Mouse (Mus musculus) hindbrain, embryonic 12.5 days (tissue): Measurements from ENCODE around the gene Tm2d3. TPM values are rescaled to one million over a fixed set of nuclear protein-coding genes. Genes with fewer than 3 reads are reported as not detected.

Experiments
- ATAC-seq: fragments of 200-750 bp; cut with Nextera tagmentation; 2 replicates; pipeline ENCODE4 v1.8.0; 2017; ENCODE audit warnings: moderate TSS enrichment; ENCODE audit not compliant: low FRiP score
- H3K27ac ChIP-seq: fragments of 300-500 bp; sonication (generic); 2 replicates; pipeline ENCODE4 v1.5.1; 2016; ENCODE audit warnings: mild to moderate bottlenecking
- H3K27me3 ChIP-seq: fragments of 300-500 bp; sonication (generic); 2 replicates; pipeline ENCODE4 v1.6.1; 2016; ENCODE audit warnings: mild to moderate bottlenecking
- H3K36me3 ChIP-seq: fragments of 300-500 bp; sonication (generic); 2 replicates; pipeline ENCODE4 v1.6.1; 2016; ENCODE audit warnings: mild to moderate bottlenecking
- H3K4me1 ChIP-seq: fragments of 300-500 bp; sonication (generic); 2 replicates; pipeline ENCODE4 v1.6.1; 2016
- H3K4me2 ChIP-seq: fragments of 300-500 bp; sonication (generic); replicated peaks from 2 replicates; pipeline ENCODE4 v1.6.1; 2016; ENCODE audit warnings: mild to moderate bottlenecking
- H3K4me3 ChIP-seq: fragments of 300-500 bp; sonication (generic); 2 replicates; pipeline ENCODE4 v1.5.1; 2016; ENCODE audit warnings: mild to moderate bottlenecking
- H3K9ac ChIP-seq: fragments of 300-500 bp; sonication (generic); 2 replicates; pipeline ENCODE4 v1.6.1; 2016; ENCODE audit warnings: mild to moderate bottlenecking, moderate library complexity
- H3K9me3 ChIP-seq: fragments of 300-500 bp; sonication (generic); replicated peaks from 2 replicates; pipeline ENCODE4 v1.6.1; 2016; ENCODE audit warnings: mild to moderate bottlenecking
- WGBS: fragments of 180-500 bp; shearing (Covaris S2); methylation state at CpG from one replicate; pipeline ENCODE4 v1.1.7; 2016; 5-methylcytosine and 5-hydroxymethylcytosine counted together
- polyA plus RNA-seq: library from polyadenylated mRNA; unstranded; fragments of >200 nt; fragmentation: Nextera tagmentation; extraction: Ambion mirVana; gene quantifications from 2 replicates; pipeline ENCODE4 v1.2.1, GENCODE M21; 2016

Gene Tm2d3
- polyA plus RNA-seq, 1 experiment from 2014 or later: 71.8 TPM

DNA sequence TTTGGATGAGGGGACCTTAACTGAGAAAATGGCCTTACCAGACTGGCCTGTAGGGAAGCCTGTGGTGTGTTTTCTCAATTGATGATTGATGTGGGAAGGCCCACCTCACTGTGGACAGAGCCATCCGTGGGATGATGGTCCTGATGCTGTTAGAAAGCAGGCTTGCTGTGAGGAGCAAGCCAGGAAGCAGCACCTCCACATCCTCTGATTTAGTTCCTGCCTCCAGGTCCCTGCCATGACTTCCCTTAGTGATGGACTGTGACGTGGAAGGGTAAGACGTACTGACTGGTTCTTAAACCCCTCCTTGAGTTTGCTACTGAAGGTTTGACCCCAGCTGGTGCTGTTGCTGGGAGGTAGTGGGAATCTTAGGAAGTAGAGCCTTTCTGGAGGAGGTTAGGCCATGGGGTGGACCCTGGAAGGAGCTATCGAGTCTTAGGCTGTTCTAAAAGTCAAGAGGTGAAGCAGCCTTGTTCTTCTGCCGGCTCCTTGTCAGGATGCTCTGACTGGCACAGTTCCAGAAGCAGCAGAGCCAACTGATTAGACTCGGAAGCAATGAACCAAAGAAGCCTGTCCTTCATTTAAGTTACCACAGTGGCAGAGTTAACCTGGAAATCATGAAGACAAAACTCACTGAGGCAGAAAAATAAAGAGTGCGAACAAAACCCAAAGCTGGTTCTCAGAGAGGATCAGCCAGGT, 11.9 kb upstream of the Tm2d3 start:
- no peak for ATAC-seq
- H3K4me3 ChIP-seq: no peak overlapping the region
- no peaks in the 10 kb centered on the region for H3K4me1 ChIP-seq
- no peak overlapping the region for H3K27ac ChIP-seq
- H3K36me3 ChIP-seq: peaks cover 10% of the 10 kb centered on the region; the same call in 1 of the 2 replicates
- no peak overlapping the region for H3K9ac ChIP-seq
- no peaks in the 10 kb centered on the region for H3K9me3 ChIP-seq
- H3K27me3 ChIP-seq: no peaks in the 10 kb centered on the region
- 84% methylated on average over 7 of the region's 7 CpGs for WGBS
- no peak overlapping the region for H3K4me2 ChIP-seq

DNA sequence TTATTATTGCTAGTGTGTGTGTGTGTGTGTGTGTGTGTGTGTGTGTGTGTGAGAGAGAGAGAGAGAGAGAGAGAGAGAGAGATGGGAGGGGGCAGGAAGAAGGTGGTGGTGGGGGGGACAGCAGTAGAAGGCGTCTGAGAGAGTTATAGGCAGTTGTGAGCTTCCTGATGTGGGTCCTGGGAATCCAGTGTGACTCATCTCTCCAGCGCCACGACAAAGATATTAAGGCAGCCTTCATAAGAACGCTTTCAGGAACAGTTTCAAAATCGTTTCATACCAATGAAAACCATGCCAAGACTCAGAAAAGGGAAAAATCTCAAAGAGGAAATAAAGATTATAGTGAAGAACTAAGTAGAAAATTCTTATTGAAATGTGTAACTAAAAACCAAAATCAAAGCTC, 9.8 kb upstream of the Tm2d3 start:
- WGBS: 83% methylated on average over 5 of the region's 5 CpGs
- H3K27ac ChIP-seq: no peak overlapping the region
- no peak overlapping the region for H3K4me3 ChIP-seq
- no peak for ATAC-seq
- no peaks in the 10 kb centered on the region for H3K9me3 ChIP-seq
- peaks cover 6% of the 10 kb centered on the region; the same call in 1 of the 2 replicates for H3K36me3 ChIP-seq
- no peaks in the 10 kb centered on the region for H3K4me1 ChIP-seq
- H3K9ac ChIP-seq: no peak overlapping the region
- H3K27me3 ChIP-seq: no peaks in the 10 kb centered on the region
- no peak overlapping the region for H3K4me2 ChIP-seq

DNA sequence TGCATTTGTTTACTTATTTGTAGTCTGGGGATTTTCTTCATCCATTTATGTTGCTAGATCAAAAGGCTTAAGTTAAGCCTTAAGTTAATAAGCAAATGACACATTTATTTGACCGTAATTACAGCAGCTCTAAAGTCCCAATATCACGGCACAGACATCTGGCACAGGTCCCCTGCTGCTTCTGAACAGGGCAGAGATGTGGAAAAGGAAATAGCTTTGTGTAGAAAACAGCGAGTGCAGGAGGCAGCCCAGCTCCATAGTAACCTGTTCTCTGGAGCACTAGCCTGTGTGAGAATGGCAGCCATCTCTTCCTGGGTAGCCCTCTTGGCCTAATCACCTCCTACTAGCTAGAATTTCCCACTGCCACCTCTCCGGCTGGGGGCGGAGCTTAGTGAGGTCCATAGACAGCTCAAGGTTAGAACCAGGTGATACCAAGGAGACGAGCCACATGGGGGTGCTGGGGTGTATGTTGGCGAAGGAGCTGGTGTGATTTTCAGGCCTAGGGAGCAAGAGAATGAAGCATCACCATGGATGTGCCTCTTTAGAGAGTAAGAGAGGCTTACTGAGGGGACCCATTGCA, 6.6 kb upstream of the Tm2d3 start:
- H3K27ac ChIP-seq: no peak overlapping the region
- no peak overlapping the region for H3K9ac ChIP-seq
- 58% methylated on average over 7 of the region's 7 CpGs for WGBS
- no peaks in the 10 kb centered on the region for H3K27me3 ChIP-seq
- no peak for ATAC-seq
- H3K4me1 ChIP-seq: no peaks in the 10 kb centered on the region
- H3K36me3 ChIP-seq: peaks cover 14% of the 10 kb centered on the region; the same call in 1 of the 2 replicates
- no peak overlapping the region for H3K4me3 ChIP-seq
- no peak overlapping the region for H3K4me2 ChIP-seq
- no peaks in the 10 kb centered on the region for H3K9me3 ChIP-seq

DNA sequence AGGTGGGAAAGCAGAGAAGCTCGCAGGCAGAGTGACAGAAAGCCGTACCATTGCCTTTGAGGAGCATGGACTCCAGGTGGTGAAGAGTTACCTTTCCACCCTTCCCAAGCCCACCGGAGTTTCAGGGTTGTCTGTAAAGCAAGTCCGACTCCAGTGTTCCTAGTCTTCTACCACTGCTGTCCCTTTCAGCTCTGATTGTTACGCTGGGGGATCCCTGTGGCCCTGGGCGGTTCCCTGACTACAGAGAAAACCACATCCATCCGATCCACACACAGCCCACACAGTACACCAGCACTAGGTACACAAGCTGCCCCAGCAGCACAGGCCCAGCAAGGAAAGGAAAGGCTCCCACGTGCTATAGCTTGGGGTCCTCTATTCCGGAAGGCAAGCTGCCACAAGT, 4.3 kb upstream of the Tm2d3 start:
- H3K27me3 ChIP-seq: no peaks in the 10 kb centered on the region
- H3K36me3 ChIP-seq: peaks cover 14% of the 10 kb centered on the region; the same call in 1 of the 2 replicates
- no peak overlapping the region for H3K27ac ChIP-seq
- no peak for ATAC-seq
- no peaks in the 10 kb centered on the region for H3K9me3 ChIP-seq
- 91% methylated on average over 9 of the region's 9 CpGs for WGBS
- H3K9ac ChIP-seq: no peak overlapping the region
- H3K4me1 ChIP-seq: no peaks in the 10 kb centered on the region
- H3K4me2 ChIP-seq: no peak overlapping the region
- H3K4me3 ChIP-seq: no peak overlapping the region

DNA sequence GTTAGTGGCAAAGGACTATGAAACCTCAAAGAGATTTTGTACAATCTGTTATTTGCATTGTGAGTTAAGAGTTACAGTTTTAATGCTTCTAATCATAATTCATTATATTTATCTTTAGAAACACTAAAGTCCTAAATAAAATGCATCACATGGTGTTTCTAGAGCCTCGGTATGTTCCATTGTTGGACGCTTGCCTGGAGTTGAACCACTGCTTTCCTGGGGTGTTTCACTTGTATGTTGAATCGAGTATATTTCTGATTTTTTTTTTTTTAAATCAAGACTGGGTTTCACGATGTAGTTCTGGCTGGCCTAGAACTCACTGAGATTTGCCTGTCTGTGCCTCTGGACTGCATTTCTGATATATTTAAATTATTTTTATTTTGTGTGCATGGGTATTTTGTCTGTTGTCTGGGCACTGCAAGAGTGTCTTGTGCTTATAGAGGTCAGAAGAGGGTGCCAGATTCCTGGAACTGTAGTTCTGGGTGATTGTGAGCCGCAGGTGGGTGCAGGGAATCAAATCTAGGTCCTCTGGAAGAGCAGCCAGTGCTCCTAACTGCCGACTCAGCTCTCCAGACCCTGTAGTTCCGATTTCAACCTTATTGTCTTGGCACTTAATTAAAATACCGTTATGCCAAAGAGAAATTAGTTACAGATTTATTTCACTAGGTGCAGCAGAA, 1.1 kb downstream of the Tm2d3 start:
- H3K9ac ChIP-seq: no peak overlapping the region
- peaks cover 13% of the 10 kb centered on the region for H3K4me1 ChIP-seq
- no peak overlapping the region for H3K4me3 ChIP-seq
- H3K9me3 ChIP-seq: no peaks in the 10 kb centered on the region
- no peak overlapping the region for H3K27ac ChIP-seq
- 88% methylated on average over 8 of the region's 8 CpGs for WGBS
- no peak overlapping the region for H3K4me2 ChIP-seq
- no peak for ATAC-seq
- peaks cover 24% of the 10 kb centered on the region; the same call in 1 of the 2 replicates for H3K36me3 ChIP-seq
- H3K27me3 ChIP-seq: no peaks in the 10 kb centered on the region

DNA sequence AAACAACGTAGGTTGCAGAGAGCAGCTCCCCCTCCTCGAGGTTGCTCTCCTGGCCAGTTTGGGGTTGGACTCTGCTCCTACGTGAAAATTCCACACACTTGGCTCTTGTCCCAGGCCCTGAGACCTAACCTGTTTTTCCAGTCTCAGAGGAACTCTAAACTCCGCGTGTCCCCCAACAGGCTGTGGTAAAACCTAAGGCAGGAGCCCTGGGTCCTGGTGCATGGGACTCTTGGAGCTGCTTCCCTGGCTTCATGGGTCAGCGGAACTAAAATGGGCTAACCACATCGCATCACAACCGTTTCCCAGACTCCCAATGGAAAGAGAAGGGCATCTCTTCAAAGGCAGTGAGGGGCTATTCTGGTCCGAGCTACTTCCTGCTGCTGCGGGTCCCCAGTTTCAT, 1.9 kb downstream of the Tm2d3 start:
- H3K4me1 ChIP-seq: peaks cover 13% of the 10 kb centered on the region
- H3K4me3 ChIP-seq: peak overlapping the region; percentile 65
- peak overlapping the region; percentile 63 for H3K4me2 ChIP-seq
- peak overlapping the region; percentile 73 for H3K27ac ChIP-seq
- peak; percentile 72 for ATAC-seq
- peaks cover 26% of the 10 kb centered on the region for H3K36me3 ChIP-seq
- 2% methylated on average over 10 of the region's 10 CpGs for WGBS
- no peaks in the 10 kb centered on the region for H3K9me3 ChIP-seq
- H3K9ac ChIP-seq: peak overlapping the region; percentile 70
- no peaks in the 10 kb centered on the region for H3K27me3 ChIP-seq

DNA sequence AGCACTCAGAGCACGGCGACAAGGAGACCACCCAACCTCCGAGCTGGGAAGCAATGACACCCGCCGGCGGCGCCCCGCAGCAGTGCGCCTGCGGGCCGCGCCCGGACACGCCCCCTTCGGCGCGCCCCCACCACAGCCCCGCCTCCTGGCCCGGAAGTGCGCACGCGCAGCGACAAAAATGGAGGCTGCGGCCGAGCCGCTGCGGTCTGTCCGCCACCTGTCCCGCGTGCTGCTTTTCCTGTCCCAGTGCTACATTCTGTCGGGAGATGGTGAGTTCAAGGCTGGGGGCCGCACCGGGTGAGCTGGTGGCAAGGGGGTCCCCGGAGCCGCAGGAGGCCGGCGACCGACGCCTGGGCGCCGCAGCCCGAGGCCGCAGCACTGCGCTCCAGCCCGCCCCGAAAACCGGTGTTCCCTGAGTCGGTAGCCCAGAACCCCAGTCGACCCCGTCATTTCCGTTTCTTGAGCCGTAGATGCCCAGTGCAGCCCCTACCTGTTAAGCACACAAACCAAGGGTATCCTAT, 2.4 kb downstream of the Tm2d3 start:
- ATAC-seq: peak; percentile 97
- Histone ChIP-seq H3K9ac (peak overlapping the region; percentile 70), H3K27me3 (no peaks in the 10 kb centered on the region), H3K9me3 (no peaks in the 10 kb centered on the region), H3K36me3 (peaks cover 27% of the 10 kb centered on the region), H3K27ac (peak overlapping the region; percentile 73), H3K4me2 (peak overlapping the region; percentile 63), H3K4me3 (peak overlapping the region; percentile 65), H3K4me1 (peaks cover 13% of the 10 kb centered on the region)
- WGBS: 0% methylated on average over 52 of the region's 52 CpGs

DNA sequence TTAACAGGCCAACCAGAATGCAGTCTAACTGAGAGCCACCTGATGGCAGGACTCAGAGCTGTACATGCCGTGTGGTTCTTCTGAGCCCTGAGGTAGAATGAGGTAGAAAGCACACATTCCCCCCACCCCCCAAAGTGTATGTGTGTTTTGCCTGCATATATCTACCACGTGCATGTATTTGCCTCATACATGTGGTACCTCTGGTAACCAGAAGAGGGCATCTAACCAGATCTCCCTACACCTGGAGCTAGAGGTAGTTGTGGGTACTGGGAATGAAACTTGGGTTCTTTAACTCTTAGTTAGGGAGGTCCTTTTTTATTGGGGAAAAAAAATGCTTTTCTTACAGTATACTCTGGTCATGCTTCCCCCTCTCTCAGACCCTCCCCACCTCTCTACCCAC, 5.5 kb downstream of the Tm2d3 start:
- Histone ChIP-seq H3K27ac (no peak overlapping the region), H3K9ac (no peak overlapping the region), H3K36me3 (peaks cover 55% of the 10 kb centered on the region), H3K4me1 (peaks cover 13% of the 10 kb centered on the region), H3K4me2 (no peak overlapping the region), H3K4me3 (no peak overlapping the region), H3K27me3 (no peaks in the 10 kb centered on the region), H3K9me3 (no peaks in the 10 kb centered on the region)
- no peak for ATAC-seq
- 54% methylated on average over 2 of the region's 2 CpGs for WGBS

DNA sequence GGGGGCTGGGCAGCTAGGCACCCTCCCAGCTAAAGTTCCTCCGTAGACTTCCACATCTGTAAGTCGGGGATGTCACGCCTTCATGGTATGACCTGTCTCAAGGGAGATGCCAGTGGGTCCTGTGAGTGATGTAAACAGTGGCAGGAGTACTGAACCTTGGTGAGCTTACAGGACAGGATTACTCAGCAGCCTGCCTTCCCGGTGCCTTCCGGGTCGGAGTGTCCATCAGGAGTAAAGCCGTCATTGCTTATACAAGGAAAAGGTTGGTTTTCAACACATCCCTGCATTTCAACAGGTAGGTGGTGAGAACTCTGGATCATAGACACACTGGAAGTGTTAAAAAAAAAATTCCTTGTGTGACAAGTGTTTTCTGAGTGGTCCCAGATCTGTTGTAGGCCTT, 11.1 kb downstream of the Tm2d3 start:
- Histone ChIP-seq H3K4me2 (no peak overlapping the region), H3K9me3 (no peaks in the 10 kb centered on the region), H3K36me3 (peaks cover 52% of the 10 kb centered on the region), H3K27me3 (no peaks in the 10 kb centered on the region), H3K4me1 (no peaks in the 10 kb centered on the region), H3K4me3 (no peak overlapping the region), H3K27ac (no peak overlapping the region), H3K9ac (no peak overlapping the region)
- no peak for ATAC-seq
- 94% methylated on average over 7 of the region's 7 CpGs for WGBS

DNA sequence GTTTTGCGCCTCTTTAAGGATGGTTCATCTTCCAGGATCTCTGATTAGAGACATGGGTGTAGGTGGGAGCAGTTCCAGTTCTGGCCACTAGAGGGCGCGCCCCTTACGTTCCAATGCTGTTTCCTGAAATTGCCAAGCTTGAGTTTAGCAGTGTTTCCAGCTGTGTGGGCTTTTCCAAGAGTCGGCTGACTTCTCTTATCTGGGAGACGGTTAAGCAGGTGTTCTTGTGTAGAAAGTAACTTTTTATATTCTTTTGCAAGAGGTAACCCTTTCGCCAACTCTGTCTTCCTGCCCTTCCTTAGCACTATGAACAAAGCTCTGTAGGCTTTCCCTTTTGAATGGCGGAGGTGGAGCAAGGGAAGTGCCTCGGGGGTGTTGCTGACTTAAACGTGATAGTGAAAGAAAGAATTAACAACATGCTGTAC, 13.9 kb downstream of the Tm2d3 start:
- 17% methylated on average over 10 of the region's 10 CpGs for WGBS
- H3K4me2 ChIP-seq: peak overlapping the region; percentile 25

DNA sequence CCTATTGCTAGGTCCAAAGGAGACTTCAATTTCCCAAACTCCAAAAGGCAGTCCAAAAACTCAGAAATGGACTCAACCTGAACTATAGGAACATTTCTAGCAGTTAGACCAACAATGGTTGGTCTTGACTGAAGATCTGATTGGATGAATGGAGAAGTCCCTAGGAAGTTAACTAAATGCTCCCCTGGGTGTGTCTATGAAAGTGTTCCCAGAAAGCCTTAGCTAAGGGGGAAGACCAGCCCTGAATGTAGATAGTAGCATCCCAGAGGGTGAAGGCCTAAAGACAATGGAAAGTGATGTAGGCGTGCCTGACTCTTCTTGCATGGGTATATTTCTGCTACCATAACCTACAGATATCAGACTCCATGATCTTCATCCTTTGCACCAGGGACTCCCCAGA, 17.5 kb downstream of the Tm2d3 start:
- no peak overlapping the region for H3K27ac ChIP-seq
- no peak overlapping the region for H3K4me2 ChIP-seq
- no peaks in the 10 kb centered on the region for H3K9me3 ChIP-seq
- H3K27me3 ChIP-seq: no peaks in the 10 kb centered on the region
- H3K36me3 ChIP-seq: no peaks in the 10 kb centered on the region
- WGBS: 94% methylated on average over 1 of the region's 1 CpGs
- H3K9ac ChIP-seq: no peak overlapping the region
- no peaks in the 10 kb centered on the region for H3K4me1 ChIP-seq
- ATAC-seq: no peak
- no peak overlapping the region for H3K4me3 ChIP-seq

More for the DNA sequence above, 13.9 kb downstream of the Tm2d3 start:
- H3K27ac ChIP-seq: no peak overlapping the region
- H3K4me1 ChIP-seq: no peaks in the 10 kb centered on the region
- H3K27me3 ChIP-seq: no peaks in the 10 kb centered on the region
- H3K4me3 ChIP-seq: no peak overlapping the region
- no peak overlapping the region for H3K9ac ChIP-seq
- no peaks in the 10 kb centered on the region for H3K9me3 ChIP-seq
- ATAC-seq: peak; percentile 48; the same call in 1 of the 2 replicates
- peaks cover 27% of the 10 kb centered on the region for H3K36me3 ChIP-seq

DNA sequence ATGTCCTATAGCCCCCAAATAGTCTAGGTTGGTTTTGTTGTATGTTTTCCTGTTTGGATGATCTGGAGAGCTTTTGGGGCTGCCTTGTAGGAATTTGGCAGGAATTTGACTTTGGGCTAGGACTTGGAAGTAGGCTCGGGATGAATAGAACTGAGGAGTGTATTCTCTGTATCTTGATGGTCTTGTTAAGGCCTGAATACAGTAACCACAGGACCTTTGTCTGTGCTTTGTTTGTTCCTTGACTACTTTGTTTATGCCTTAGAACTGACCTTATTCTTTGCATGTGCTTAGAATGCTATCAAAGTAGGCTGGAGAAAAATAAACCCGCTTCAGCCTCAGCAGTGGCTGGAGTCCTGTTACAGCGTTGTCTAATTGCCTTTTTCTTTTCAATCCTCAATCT, 19.3 kb downstream of the Tm2d3 start:
- Histone ChIP-seq H3K27ac (no peak overlapping the region), H3K36me3 (no peaks in the 10 kb centered on the region), H3K27me3 (no peaks in the 10 kb centered on the region), H3K9me3 (no peaks in the 10 kb centered on the region), H3K4me1 (no peaks in the 10 kb centered on the region), H3K4me2 (no peak overlapping the region), H3K4me3 (no peak overlapping the region), H3K9ac (no peak overlapping the region)
- WGBS: 82% methylated on average over 3 of the region's 3 CpGs
- no peak for ATAC-seq
